Mouse (Mus musculus): ENCODE data around the gene Dab2ip. TPM values are rescaled to one million over a fixed set of nuclear protein-coding genes. Genes with fewer than 3 reads are reported as not detected.

The Dab2ip gene
- polyA plus RNA-seq, 1 experiment from 2014 or later, result 26.3 TPM

DNA sequence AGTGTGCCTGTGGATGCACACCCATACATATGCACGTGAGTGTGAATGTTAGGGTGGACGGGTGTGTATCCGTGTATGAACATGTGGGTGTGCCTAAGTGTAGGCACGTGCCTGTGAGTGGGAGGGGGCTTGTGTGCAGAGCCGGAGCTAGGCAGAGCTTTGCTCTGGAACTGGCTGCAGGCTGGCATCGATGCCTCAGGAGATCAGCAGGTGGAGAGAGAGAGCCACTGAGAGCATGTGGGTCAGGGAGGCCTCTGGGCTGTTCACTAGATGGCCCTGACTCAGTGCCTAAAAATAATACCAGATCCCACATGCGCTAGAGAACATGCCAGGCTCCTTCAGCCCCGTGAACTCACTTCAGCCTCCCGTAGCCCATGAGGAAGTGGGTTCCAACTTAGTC, 51.3 kb downstream of the Dab2ip start:
- H3K9ac ChIP-seq (replicated peaks; ENCODE audit: low read length), result no peak overlapping the region
- H3K9me3 ChIP-seq (ENCODE audit: low read length), result no peaks in the 10 kb centered on the region
- no peak overlapping the region for H3K4me2 ChIP-seq (replicated peaks; ENCODE audit: low read depth, low read length)
- H3K4me3 ChIP-seq (ENCODE audit: low read length), result no peak overlapping the region
- no peak overlapping the region for H3K27ac ChIP-seq (ENCODE audit: low read length)
- H3K27me3 ChIP-seq (ENCODE audit: insufficient read depth, low read length), result no peaks in the 10 kb centered on the region
- no peaks in the 10 kb centered on the region for H3K36me3 ChIP-seq (ENCODE audit: insufficient read depth, low read length)
- 0 out of 2 replicates have a peak, but pooled peaks have one; percentile 20 for ATAC-seq (ENCODE audit: low FRiP score, low TSS enrichment)
- H3K4me1 ChIP-seq (ENCODE audit: insufficient read depth, low read length), result peaks cover 53% of the 10 kb centered on the region
- WGBS, result 56% methylated on average over 9 of the region's 9 CpGs

DNA sequence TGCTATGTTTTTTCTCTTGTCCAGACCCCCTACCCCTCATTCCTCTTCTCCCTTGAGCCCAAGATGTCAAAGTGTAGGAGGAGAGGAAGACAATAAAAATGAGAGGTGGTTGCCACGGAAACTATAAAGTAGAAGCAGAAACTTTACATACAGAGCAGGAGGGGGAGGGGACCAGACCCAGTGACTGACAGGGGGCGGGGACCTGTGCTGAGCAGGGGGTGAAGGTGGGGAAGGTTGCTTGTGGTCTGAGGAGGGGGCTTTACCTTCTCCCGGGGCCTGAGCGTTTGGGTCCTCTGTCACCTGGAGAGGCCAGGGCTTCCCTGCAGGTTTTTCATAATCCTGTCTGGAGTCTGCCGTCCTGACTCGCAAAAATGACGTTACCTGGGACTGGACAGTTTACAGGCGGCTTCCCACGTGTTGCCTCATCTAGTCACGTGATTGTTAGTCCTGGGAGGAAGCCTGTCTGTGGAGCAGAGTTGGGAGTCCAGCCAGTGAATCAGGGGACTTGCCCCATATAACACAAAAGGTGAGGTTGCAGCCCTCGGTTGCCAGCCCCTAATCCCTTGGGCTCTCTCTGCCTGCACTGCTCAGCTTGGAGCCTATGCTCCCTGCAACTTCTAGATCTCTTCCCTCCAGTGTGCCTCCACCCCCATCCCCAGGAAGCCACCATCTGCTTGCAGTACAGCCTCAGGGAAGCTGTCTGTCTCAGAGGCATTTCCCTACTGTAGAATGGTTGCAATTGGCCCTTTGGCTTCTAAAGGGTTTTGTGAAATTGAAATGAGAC, 52.3 kb downstream of the Dab2ip start:
- no peak overlapping the region for H3K27ac ChIP-seq (ENCODE audit: low read length)
- no peaks in the 10 kb centered on the region for H3K27me3 ChIP-seq (ENCODE audit: insufficient read depth, low read length)
- no peak for ATAC-seq (ENCODE audit: low FRiP score, low TSS enrichment)
- no peaks in the 10 kb centered on the region for H3K36me3 ChIP-seq (ENCODE audit: insufficient read depth, low read length)
- no peak overlapping the region for H3K4me3 ChIP-seq (ENCODE audit: low read length)
- peaks cover 59% of the 10 kb centered on the region for H3K4me1 ChIP-seq (ENCODE audit: insufficient read depth, low read length)
- H3K4me2 ChIP-seq (replicated peaks; ENCODE audit: low read depth, low read length), result peak overlapping the region; percentile 9; the same call in 1 of the 2 replicates
- H3K9me3 ChIP-seq (ENCODE audit: low read length), result no peaks in the 10 kb centered on the region
- 15% methylated on average over 11 of the region's 11 CpGs for WGBS
- 0 out of 2 replicates have a peak overlapping the region, but pooled peaks have one; percentile 15 for H3K9ac ChIP-seq (replicated peaks; ENCODE audit: low read length)

DNA sequence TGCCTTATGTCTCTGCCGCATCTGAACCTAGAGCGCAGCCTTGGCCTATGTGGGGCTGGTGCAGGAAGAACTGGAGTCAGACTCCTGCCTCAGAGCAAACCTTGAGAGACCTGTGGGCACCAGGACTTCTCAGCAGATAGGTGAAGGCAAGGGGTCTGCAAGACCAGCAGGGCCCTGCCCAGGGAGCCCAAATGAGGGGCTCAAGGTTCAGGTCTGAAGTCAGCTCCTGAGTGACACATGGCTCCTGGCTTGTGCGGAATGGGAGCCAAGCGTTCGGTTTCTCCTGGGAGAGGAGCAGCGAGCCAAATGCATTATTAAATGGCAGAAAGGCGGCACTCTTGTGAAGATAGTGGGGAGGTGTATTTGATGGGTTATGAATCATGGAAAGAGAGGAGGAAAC, 52.9 kb downstream of the Dab2ip start:
- no peak overlapping the region for H3K4me2 ChIP-seq (replicated peaks; ENCODE audit: low read depth, low read length)
- no peak for ATAC-seq (ENCODE audit: low FRiP score, low TSS enrichment)
- no peaks in the 10 kb centered on the region for H3K36me3 ChIP-seq (ENCODE audit: insufficient read depth, low read length)
- no peaks in the 10 kb centered on the region for H3K27me3 ChIP-seq (ENCODE audit: insufficient read depth, low read length)
- 0 out of 2 replicates have a peak overlapping the region, but pooled peaks have one; percentile 15 for H3K9ac ChIP-seq (replicated peaks; ENCODE audit: low read length)
- no peak overlapping the region for H3K4me3 ChIP-seq (ENCODE audit: low read length)
- H3K27ac ChIP-seq (ENCODE audit: low read length), result no peak overlapping the region
- H3K9me3 ChIP-seq (ENCODE audit: low read length), result no peaks in the 10 kb centered on the region
- H3K4me1 ChIP-seq (ENCODE audit: insufficient read depth, low read length), result peaks cover 65% of the 10 kb centered on the region
- WGBS, result 87% methylated on average over 7 of the region's 7 CpGs

DNA sequence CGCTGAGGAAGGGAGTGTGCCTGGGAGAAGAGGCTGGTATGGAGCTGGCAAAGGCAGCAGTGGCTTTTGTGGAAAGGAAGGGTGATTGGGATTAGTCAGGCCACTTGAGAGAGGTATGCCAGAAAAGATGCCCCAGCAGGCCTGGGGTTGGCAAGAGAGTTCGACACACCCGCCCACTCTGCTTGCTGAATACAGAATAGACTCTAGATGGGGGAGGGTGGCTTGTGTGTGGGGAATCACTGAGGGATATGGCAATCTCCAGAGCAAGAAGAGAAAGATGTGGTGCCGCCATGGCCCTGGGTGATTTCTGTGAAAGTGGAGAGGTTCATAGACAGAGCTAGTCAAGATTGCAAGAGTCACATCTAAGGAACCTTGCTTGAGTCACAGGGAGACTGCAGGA, 53.6 kb downstream of the Dab2ip start:
- WGBS, result 90% methylated on average over 4 of the region's 4 CpGs
- Histone ChIP-seq H3K27ac (ENCODE audit: low read length) (no peak overlapping the region), H3K9ac (replicated peaks; ENCODE audit: low read length) (no peak overlapping the region), H3K36me3 (ENCODE audit: insufficient read depth, low read length) (no peaks in the 10 kb centered on the region), H3K9me3 (ENCODE audit: low read length) (no peaks in the 10 kb centered on the region), H3K4me3 (ENCODE audit: low read length) (no peak overlapping the region), H3K4me2 (replicated peaks; ENCODE audit: low read depth, low read length) (no peak overlapping the region), H3K4me1 (ENCODE audit: insufficient read depth, low read length) (peaks cover 68% of the 10 kb centered on the region), H3K27me3 (ENCODE audit: insufficient read depth, low read length) (no peaks in the 10 kb centered on the region)
- no peak for ATAC-seq (ENCODE audit: low FRiP score, low TSS enrichment)

- no peak overlapping the region for H3K27ac ChIP-seq (ENCODE audit: low read length)
- no peak for ATAC-seq (ENCODE audit: low FRiP score, low TSS enrichment)
- no peak overlapping the region for H3K9ac ChIP-seq (replicated peaks; ENCODE audit: low read length)
- H3K27me3 ChIP-seq (ENCODE audit: insufficient read depth, low read length), result no peaks in the 10 kb centered on the region
- H3K9me3 ChIP-seq (ENCODE audit: low read length), result no peaks in the 10 kb centered on the region
- peaks cover 72% of the 10 kb centered on the region for H3K4me1 ChIP-seq (ENCODE audit: insufficient read depth, low read length)
- 66% methylated on average over 7 of the region's 7 CpGs for WGBS
- no peaks in the 10 kb centered on the region for H3K36me3 ChIP-seq (ENCODE audit: insufficient read depth, low read length)
- no peak overlapping the region for H3K4me3 ChIP-seq (ENCODE audit: low read length)
- no peak overlapping the region for H3K4me2 ChIP-seq (replicated peaks; ENCODE audit: low read depth, low read length)
Observed at GRCm38 (mm10) chr2:35612297-35612696, 54.2 kb downstream of the Dab2ip start.

- H3K4me2 ChIP-seq (replicated peaks; ENCODE audit: low read depth, low read length), result no peak overlapping the region
- peaks cover 75% of the 10 kb centered on the region for H3K4me1 ChIP-seq (ENCODE audit: insufficient read depth, low read length)
- 0 out of 2 replicates have a peak overlapping the region, but pooled peaks have one; percentile 1 for H3K9ac ChIP-seq (replicated peaks; ENCODE audit: low read length)
- no peaks in the 10 kb centered on the region for H3K27me3 ChIP-seq (ENCODE audit: insufficient read depth, low read length)
- H3K9me3 ChIP-seq (ENCODE audit: low read length), result no peaks in the 10 kb centered on the region
- no peaks in the 10 kb centered on the region for H3K36me3 ChIP-seq (ENCODE audit: insufficient read depth, low read length)
- 23% methylated on average over 3 of the region's 3 CpGs for WGBS
- no peak overlapping the region for H3K4me3 ChIP-seq (ENCODE audit: low read length)
- no peak for ATAC-seq (ENCODE audit: low FRiP score, low TSS enrichment)
- H3K27ac ChIP-seq (ENCODE audit: low read length), result peak overlapping the region; percentile 59
Observed at GRCm38 (mm10) chr2:35613946-35614353, 55.9 kb downstream of the Dab2ip start.

DNA sequence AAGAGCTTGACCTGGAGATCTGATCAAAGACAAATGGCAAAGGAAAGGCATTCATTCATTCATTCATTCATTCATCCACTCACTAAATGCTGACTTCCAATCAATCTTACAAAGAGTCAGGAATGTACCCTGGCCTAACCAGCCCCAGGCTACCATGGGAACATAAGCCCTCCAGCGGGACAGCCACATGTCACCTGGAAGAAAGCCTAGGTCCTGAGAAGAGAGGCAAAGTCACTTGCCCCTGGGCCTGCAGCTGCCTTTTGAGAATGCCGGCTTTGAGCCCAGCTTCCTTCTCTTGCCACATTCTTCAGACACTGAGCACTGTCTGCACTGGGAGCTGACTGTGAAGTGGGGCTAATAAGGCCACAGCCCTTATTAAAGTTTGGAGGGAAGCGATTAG, 56.3 kb downstream of the Dab2ip start:
- Histone ChIP-seq H3K27me3 (ENCODE audit: insufficient read depth, low read length) (no peaks in the 10 kb centered on the region), H3K9ac (replicated peaks; ENCODE audit: low read length) (no peak overlapping the region), H3K4me2 (replicated peaks; ENCODE audit: low read depth, low read length) (no peak overlapping the region), H3K4me3 (ENCODE audit: low read length) (no peak overlapping the region), H3K9me3 (ENCODE audit: low read length) (no peaks in the 10 kb centered on the region), H3K4me1 (ENCODE audit: insufficient read depth, low read length) (peaks cover 75% of the 10 kb centered on the region), H3K27ac (ENCODE audit: low read length) (peak overlapping the region; percentile 59; the same call in 1 of the 2 replicates), H3K36me3 (ENCODE audit: insufficient read depth, low read length) (no peaks in the 10 kb centered on the region)
- no peak for ATAC-seq (ENCODE audit: low FRiP score, low TSS enrichment)
- WGBS, result 65% methylated on average over 3 of the region's 3 CpGs

DNA sequence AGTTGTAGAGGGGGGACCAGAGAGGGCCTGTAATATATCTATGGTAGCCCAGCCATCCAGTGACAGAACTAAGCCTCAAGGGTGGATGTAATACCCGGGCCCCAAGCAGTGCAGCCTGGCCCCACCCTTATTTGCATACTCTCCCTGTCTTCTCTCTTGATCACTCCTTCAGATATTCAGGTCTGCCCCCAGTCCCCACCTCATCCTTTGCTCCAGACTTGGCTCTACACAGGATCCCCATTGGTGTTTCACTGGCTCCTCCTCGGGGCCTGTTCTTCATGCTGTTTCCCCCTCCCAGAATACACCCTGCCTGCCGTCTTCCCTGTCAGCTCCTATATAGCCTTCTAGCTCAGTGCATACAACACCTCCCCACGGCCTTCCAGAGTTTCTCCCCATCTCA, 57.3 kb downstream of the Dab2ip start:
- ATAC-seq (ENCODE audit: low FRiP score, low TSS enrichment), result no peak
- no peak overlapping the region for H3K4me3 ChIP-seq (ENCODE audit: low read length)
- H3K27ac ChIP-seq (ENCODE audit: low read length), result no peak overlapping the region
- H3K9me3 ChIP-seq (ENCODE audit: low read length), result no peaks in the 10 kb centered on the region
- WGBS, result 75% methylated on average over 4 of the region's 4 CpGs
- no peaks in the 10 kb centered on the region for H3K27me3 ChIP-seq (ENCODE audit: insufficient read depth, low read length)
- no peak overlapping the region for H3K4me2 ChIP-seq (replicated peaks; ENCODE audit: low read depth, low read length)
- H3K9ac ChIP-seq (replicated peaks; ENCODE audit: low read length), result no peak overlapping the region; the same call in 1 of the 2 replicates
- peaks cover 75% of the 10 kb centered on the region for H3K4me1 ChIP-seq (ENCODE audit: insufficient read depth, low read length)
- H3K36me3 ChIP-seq (ENCODE audit: insufficient read depth, low read length), result no peaks in the 10 kb centered on the region

GRCm38 (mm10) chr2:35615977-35616376, 57.9 kb downstream of the Dab2ip start:
- no peak for ATAC-seq (ENCODE audit: low FRiP score, low TSS enrichment)
- H3K4me1 ChIP-seq (ENCODE audit: insufficient read depth, low read length), result peaks cover 75% of the 10 kb centered on the region
- H3K27ac ChIP-seq (ENCODE audit: low read length), result no peak overlapping the region
- H3K36me3 ChIP-seq (ENCODE audit: insufficient read depth, low read length), result no peaks in the 10 kb centered on the region
- no peaks in the 10 kb centered on the region for H3K27me3 ChIP-seq (ENCODE audit: insufficient read depth, low read length)
- no peak overlapping the region; the same call in 1 of the 2 replicates for H3K9ac ChIP-seq (replicated peaks; ENCODE audit: low read length)
- H3K4me3 ChIP-seq (ENCODE audit: low read length), result no peak overlapping the region
- no peak overlapping the region for H3K4me2 ChIP-seq (replicated peaks; ENCODE audit: low read depth, low read length)
- H3K9me3 ChIP-seq (ENCODE audit: low read length), result no peaks in the 10 kb centered on the region
- WGBS, result 52% methylated on average over 2 of the region's 2 CpGs
